Mouse (Mus musculus) neural tube, embryonic 15.5 days (tissue): ENCODE results near the gene Map3k5. TPM values are rescaled to one million over a fixed set of nuclear protein-coding genes. Genes with fewer than 3 reads are reported as not detected.

ENCODE experiments used
- ATAC-seq: fragments of 200-750 bp; cut with Nextera tagmentation; 2 replicates; pipeline ENCODE4 v1.8.0; 2017; ENCODE audit warnings: mild to moderate bottlenecking, moderate TSS enrichment, moderate library complexity; ENCODE audit not compliant: low FRiP score
- H3K27ac ChIP-seq: fragments of 300-500 bp; sonication (generic); replicated peaks from 2 replicates; pipeline ENCODE4 v1.5.1; 2015; ENCODE audit warnings: mild to moderate bottlenecking, inconsistent platforms
- H3K27me3 ChIP-seq: fragments of 300-500 bp; sonication (generic); replicated peaks from 2 replicates; pipeline ENCODE4 v1.6.1; 2015; ENCODE audit warnings: inconsistent platforms
- H3K36me3 ChIP-seq: fragments of 300-500 bp; sonication (generic); 2 replicates; pipeline ENCODE4 v1.6.1; 2015; ENCODE audit warnings: inconsistent platforms
- H3K4me1 ChIP-seq: fragments of 300-500 bp; sonication (generic); 2 replicates; pipeline ENCODE4 v1.6.1; 2015; ENCODE audit warnings: inconsistent platforms
- H3K4me2 ChIP-seq: fragments of 300-500 bp; sonication (generic); 2 replicates; pipeline ENCODE4 v1.6.1; 2015; ENCODE audit warnings: inconsistent platforms, mild to moderate bottlenecking, moderate library complexity
- H3K4me3 ChIP-seq: fragments of 300-500 bp; sonication (generic); replicated peaks from 2 replicates; pipeline ENCODE4 v1.5.1; 2015; ENCODE audit warnings: mild to moderate bottlenecking, inconsistent platforms
- H3K9ac ChIP-seq: fragments of 300-500 bp; sonication (generic); replicated peaks from 2 replicates; pipeline ENCODE4 v1.6.1; 2015; ENCODE audit warnings: mild to moderate bottlenecking, inconsistent platforms
- H3K9me3 ChIP-seq: fragments of 300-500 bp; sonication (generic); replicated peaks from 2 replicates; pipeline ENCODE4 v1.6.1; 2016; ENCODE audit warnings: inconsistent platforms
- WGBS: fragments of 180-500 bp; shearing (Covaris S2); methylation state at CpG from one replicate; pipeline ENCODE4 v1.1.7; 2015; ENCODE audit warnings: mixed read lengths; 5-methylcytosine and 5-hydroxymethylcytosine counted together
- polyA plus RNA-seq: library from polyadenylated mRNA; unstranded; fragments of >200 nt; fragmentation: Nextera tagmentation; extraction: Ambion mirVana; gene quantifications from 2 replicates; pipeline ENCODE4 v1.2.1, GENCODE M21; 2015

Map3k5 gene
- polyA plus RNA-seq, 1 experiment from 2014 or later: 1.4 TPM

DNA sequence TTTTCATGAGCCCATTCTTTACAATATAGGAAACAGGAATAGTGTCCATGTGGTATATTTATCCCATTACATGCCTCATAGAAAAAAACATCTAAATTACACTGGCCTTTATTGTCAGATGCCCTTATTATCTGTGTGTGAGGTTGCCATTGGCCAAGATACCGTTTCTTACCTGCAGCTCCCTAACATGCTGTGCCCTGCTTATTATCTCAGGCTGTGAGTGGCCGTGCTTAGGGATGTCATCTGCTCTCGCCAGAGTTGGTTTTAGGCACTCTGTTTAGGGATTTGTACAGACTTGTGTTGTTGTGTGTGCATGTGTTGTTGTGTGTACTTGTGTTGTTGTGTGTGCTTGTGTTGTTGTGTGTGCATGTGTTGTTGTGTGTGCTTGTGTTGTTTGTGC lies 84.5 kb downstream of the Map3k5 start:
- no peak overlapping the region for H3K27ac ChIP-seq
- 91% methylated on average over 3 of the region's 3 CpGs for WGBS
- H3K27me3 ChIP-seq: no peaks in the 10 kb centered on the region
- no peak for ATAC-seq
- no peaks in the 10 kb centered on the region for H3K36me3 ChIP-seq
- H3K9ac ChIP-seq: no peak overlapping the region
- no peak overlapping the region for H3K4me2 ChIP-seq
- no peak overlapping the region for H3K4me3 ChIP-seq
- peaks cover 7% of the 10 kb centered on the region for H3K4me1 ChIP-seq
- no peaks in the 10 kb centered on the region for H3K9me3 ChIP-seq

GRCm38 (mm10) chr10:20021256-20021655 lies 87.0 kb downstream of the Map3k5 start:
- Histone ChIP-seq H3K36me3 (no peaks in the 10 kb centered on the region), H3K27ac (no peak overlapping the region), H3K4me1 (peaks cover 7% of the 10 kb centered on the region), H3K4me3 (no peak overlapping the region), H3K27me3 (no peaks in the 10 kb centered on the region), H3K9ac (no peak overlapping the region), H3K9me3 (no peaks in the 10 kb centered on the region), H3K4me2 (no peak overlapping the region)
- 65% methylated on average over 6 of the region's 6 CpGs for WGBS
- ATAC-seq: no peak

DNA sequence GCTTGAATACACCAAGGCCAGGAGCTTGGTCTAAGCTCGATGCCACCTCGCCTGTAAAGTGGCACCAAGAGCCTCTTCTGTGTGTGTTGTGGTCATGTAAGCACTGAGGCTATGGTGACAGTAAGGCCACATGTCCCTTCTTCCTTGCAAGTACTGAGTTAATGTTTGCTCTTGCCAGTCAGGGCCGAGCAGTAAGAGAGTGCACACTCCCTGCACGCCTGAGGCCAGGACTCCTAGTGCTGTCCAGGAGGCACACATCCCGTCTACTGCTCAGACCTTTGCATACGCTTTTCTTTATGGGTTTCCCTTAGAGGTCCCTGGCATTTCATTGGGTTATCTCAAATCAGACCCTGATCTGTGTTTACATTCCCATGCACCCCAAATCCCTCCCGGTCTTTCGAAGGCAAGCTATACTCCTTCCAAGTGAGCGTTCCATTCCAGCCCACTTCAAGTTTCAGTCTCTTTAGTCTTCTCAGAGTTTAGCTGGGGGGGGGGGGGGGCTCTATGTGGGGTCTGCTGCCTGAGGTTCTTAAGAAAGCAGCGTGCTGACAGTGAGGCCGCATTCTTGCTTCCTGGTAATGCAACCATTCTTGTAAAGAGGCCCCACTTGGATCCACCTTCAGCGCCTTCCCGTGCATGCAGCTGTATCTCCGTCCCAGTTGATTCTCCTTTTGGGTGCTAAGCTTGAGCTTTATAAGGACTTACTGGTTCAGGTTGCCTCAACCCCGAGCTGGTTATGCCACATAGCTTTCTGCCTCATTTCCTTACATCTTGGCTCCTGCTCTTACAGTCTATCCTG lies 87.6 kb downstream of the Map3k5 start:
- Histone ChIP-seq H3K4me2 (no peak overlapping the region), H3K9ac (no peak overlapping the region), H3K27ac (no peak overlapping the region), H3K27me3 (no peaks in the 10 kb centered on the region), H3K36me3 (no peaks in the 10 kb centered on the region), H3K4me3 (no peak overlapping the region), H3K4me1 (peaks cover 7% of the 10 kb centered on the region), H3K9me3 (no peaks in the 10 kb centered on the region)
- ATAC-seq: no peak
- 85% methylated on average over 15 of the region's 15 CpGs for WGBS

DNA sequence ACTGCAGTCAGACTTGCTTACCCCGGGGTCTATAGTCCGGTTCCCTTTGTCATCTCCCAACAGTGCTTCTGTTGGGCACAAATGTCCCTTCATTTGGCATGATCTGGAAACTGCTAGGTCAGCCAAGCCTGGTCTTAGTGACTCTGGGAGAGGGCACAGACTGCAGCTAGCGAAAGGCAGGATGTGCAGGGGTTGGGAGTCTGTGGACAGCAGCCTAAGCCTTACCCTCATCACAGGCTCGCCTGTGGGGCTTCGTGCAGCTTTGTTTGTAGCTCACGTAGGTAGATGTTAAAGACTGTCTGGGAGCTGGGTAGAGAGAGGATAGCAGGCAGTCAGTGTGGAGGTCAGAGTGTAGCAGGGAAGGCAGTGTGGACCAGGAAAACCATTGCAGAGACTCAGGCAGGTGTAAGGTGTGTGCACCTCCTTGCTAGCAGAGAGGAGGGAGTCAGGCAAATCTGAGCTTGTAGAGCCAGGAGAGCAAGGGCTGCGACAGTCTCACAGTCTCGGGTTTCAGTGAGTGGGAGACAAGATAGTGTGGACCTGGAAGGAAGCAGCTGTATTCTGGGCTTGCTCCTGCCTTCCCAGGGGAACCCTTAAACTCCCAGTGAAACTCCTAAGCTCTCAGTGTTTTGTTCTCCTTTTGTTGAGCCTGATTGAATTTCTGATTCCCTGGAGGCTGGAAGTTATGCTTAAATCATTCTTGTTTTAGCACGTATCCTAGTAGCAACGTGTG lies 88.5 kb downstream of the Map3k5 start:
- Histone ChIP-seq H3K27ac (0 out of 2 replicates have a peak overlapping the region, but pooled peaks have one; percentile 2), H3K4me1 (peaks cover 7% of the 10 kb centered on the region), H3K4me2 (no peak overlapping the region), H3K9ac (no peak overlapping the region), H3K9me3 (no peaks in the 10 kb centered on the region), H3K36me3 (no peaks in the 10 kb centered on the region), H3K27me3 (no peaks in the 10 kb centered on the region), H3K4me3 (no peak overlapping the region)
- 56% methylated on average over 10 of the region's 10 CpGs for WGBS
- ATAC-seq: peak; percentile 49; the same call in 1 of the 2 replicates

GRCm38 (mm10) chr10:20023524-20023923 lies 89.3 kb downstream of the Map3k5 start:
- Histone ChIP-seq H3K4me2 (no peak overlapping the region), H3K9ac (no peak overlapping the region), H3K36me3 (no peaks in the 10 kb centered on the region), H3K9me3 (no peaks in the 10 kb centered on the region), H3K27me3 (no peaks in the 10 kb centered on the region), H3K4me1 (peaks cover 7% of the 10 kb centered on the region), H3K27ac (no peak overlapping the region), H3K4me3 (no peak overlapping the region)
- ATAC-seq: no peak
- WGBS: 66% methylated on average over 10 of the region's 10 CpGs

DNA sequence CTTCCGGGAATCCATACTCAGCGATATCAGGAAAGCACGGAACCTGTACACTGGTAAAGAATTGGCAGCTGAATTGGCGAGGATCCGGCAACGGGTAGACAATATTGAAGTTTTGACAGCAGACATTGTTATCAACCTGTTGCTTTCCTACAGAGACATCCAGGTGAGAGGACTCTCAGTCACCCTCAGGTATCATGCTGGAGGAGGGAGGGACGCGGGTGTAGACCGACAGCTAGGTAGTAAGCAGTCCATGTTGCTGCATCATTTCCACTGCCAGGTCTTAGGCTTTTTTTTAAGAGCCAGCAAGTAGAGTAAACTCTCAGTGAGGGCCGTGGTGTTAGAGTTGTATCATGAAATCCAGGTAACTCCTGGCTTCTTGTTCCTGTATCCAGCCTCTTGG lies 90.6 kb downstream of the Map3k5 start:
- Histone ChIP-seq H3K4me2 (no peak overlapping the region), H3K4me1 (peaks cover 7% of the 10 kb centered on the region), H3K9me3 (no peaks in the 10 kb centered on the region), H3K4me3 (no peak overlapping the region), H3K27ac (no peak overlapping the region), H3K36me3 (no peaks in the 10 kb centered on the region), H3K27me3 (no peaks in the 10 kb centered on the region), H3K9ac (no peak overlapping the region)
- no peak for ATAC-seq
- WGBS: 96% methylated on average over 10 of the region's 10 CpGs

DNA sequence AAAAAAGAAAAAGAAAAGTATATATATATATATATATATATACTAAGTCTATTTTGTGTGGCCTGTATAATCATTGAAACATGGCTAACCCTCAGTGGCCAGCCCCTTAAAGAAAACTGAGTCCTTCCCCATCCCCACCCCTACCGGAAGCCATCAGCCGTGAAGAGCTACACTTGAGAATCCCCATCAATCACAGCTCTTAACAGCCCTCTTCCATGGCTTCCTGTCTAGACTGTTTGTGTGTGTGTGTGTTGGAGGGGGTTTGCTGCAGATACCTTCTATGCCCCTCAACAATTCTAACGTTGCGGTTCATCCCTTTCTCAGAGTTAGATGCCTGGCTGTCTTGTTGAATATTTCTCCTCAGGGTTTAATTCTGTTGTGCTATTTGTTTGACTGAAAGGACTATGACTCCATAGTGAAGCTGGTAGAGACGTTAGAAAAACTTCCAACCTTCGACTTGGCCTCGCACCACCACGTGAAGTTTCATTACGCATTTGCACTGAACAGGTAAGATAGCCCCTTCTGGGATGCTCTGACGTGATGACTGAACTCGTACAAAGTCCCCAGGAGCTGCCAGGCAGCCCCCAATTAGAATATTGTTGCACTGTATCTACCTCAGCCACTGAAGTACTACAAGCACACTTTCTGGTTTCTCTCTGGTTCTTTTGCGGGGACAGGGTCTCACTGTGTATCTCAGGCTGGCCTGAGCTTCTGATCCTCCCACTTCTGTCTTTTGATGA lies 91.7 kb downstream of the Map3k5 start:
- H3K4me1 ChIP-seq: peaks cover 7% of the 10 kb centered on the region
- no peak overlapping the region for H3K9ac ChIP-seq
- no peaks in the 10 kb centered on the region for H3K36me3 ChIP-seq
- no peak overlapping the region for H3K4me3 ChIP-seq
- no peaks in the 10 kb centered on the region for H3K27me3 ChIP-seq
- no peak for ATAC-seq
- WGBS: 78% methylated on average over 12 of the region's 12 CpGs
- no peaks in the 10 kb centered on the region for H3K9me3 ChIP-seq
- H3K27ac ChIP-seq: no peak overlapping the region
- no peak overlapping the region for H3K4me2 ChIP-seq

- Histone ChIP-seq H3K36me3 (no peaks in the 10 kb centered on the region), H3K9me3 (no peaks in the 10 kb centered on the region), H3K4me1 (no peaks in the 10 kb centered on the region), H3K27ac (no peak overlapping the region), H3K4me2 (no peak overlapping the region), H3K4me3 (no peak overlapping the region), H3K9ac (no peak overlapping the region), H3K27me3 (no peaks in the 10 kb centered on the region)
- no peak for ATAC-seq
- 79% methylated on average over 1 of the region's 1 CpGs for WGBS
Measured at GRCm38 (mm10) chr10:20030703-20031102, 96.4 kb downstream of the Map3k5 start.

DNA sequence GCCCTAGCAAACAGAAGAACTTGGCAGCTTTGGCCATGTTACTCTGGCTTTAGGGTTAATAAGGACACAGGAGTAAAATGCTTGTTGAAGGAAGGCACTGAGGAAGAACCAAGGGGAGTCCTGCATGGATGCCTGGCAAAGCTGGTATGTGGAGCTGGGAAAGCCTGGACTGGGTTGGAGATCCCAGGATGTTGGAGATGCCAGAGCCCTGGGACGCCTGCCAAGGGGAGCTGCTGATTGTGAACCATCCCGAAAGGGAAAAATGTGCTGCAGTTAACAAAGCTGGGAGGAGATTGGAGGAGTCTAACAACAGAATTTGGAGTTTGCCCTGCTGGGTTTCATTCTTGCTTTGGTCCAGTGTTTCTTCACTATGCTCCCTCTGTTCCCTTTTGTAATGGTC lies 97.7 kb downstream of the Map3k5 start:
- Histone ChIP-seq H3K27me3 (no peaks in the 10 kb centered on the region), H3K4me1 (no peaks in the 10 kb centered on the region), H3K4me2 (no peak overlapping the region), H3K27ac (no peak overlapping the region), H3K9ac (no peak overlapping the region), H3K36me3 (no peaks in the 10 kb centered on the region), H3K4me3 (no peak overlapping the region), H3K9me3 (no peaks in the 10 kb centered on the region)
- no peak for ATAC-seq
- WGBS: 82% methylated on average over 2 of the region's 2 CpGs

- WGBS: 85% methylated on average over 2 of the region's 2 CpGs
- no peak for ATAC-seq
Measured at GRCm38 (mm10) chr10:20036375-20036774, 102.1 kb downstream of the Map3k5 start.

DNA sequence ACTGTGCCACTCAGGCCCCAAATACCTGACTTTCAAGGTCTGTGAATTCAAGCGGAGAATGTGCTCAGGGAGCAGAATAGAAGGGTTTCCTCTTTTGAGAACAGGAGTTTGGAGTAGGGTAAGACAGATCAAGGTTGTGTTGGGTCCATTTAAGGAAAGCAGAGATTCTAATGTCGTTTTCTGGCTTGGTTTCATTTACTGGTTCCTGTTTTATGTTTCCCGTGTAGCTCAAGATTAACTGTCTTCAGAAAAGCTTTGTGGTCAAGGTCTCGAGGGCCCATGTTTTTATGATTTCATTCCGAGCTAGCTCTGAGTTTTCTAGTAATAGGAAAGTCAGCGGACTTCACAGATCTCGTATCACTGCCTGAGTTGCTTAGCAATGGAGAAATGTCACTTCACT lies 102.6 kb downstream of the Map3k5 start:
- WGBS: 74% methylated on average over 7 of the region's 7 CpGs
- no peak for ATAC-seq
- H3K36me3 ChIP-seq: no peaks in the 10 kb centered on the region
- H3K27ac ChIP-seq: no peak overlapping the region
- H3K27me3 ChIP-seq: no peaks in the 10 kb centered on the region
- no peaks in the 10 kb centered on the region for H3K9me3 ChIP-seq
- no peak overlapping the region for H3K4me2 ChIP-seq
- H3K9ac ChIP-seq: no peak overlapping the region
- H3K4me1 ChIP-seq: no peaks in the 10 kb centered on the region
- no peak overlapping the region for H3K4me3 ChIP-seq

More at GRCm38 (mm10) chr10:20036375-20036774, 102.1 kb downstream of the Map3k5 start:
- Histone ChIP-seq H3K27ac (no peak overlapping the region), H3K36me3 (no peaks in the 10 kb centered on the region), H3K27me3 (no peaks in the 10 kb centered on the region), H3K4me1 (no peaks in the 10 kb centered on the region), H3K9me3 (no peaks in the 10 kb centered on the region), H3K9ac (no peak overlapping the region), H3K4me3 (no peak overlapping the region), H3K4me2 (no peak overlapping the region)
